Mouse (Mus musculus) kidney, postnatal 10 days (tissue): Measurements from ENCODE around the gene Rhbg.
A peak's percentile ranks its signal among the peaks of the same experiment; 100 is the strongest.

Experiments
- DNase-seq: peaks from one replicate; pipeline ENCODE4 v3.0.0; 2021; ENCODE audit warnings: mixed read lengths

Rhbg gene

GRCm38 (mm10) chr3:88227976-88228375, 26.5 kb downstream of the Rhbg start:
- DNase-seq, result no peak

- no peak for DNase-seq
These were observed 27.2 kb downstream of the Rhbg start for GRCm38 (mm10) chr3:88227260-88227659.

DNA sequence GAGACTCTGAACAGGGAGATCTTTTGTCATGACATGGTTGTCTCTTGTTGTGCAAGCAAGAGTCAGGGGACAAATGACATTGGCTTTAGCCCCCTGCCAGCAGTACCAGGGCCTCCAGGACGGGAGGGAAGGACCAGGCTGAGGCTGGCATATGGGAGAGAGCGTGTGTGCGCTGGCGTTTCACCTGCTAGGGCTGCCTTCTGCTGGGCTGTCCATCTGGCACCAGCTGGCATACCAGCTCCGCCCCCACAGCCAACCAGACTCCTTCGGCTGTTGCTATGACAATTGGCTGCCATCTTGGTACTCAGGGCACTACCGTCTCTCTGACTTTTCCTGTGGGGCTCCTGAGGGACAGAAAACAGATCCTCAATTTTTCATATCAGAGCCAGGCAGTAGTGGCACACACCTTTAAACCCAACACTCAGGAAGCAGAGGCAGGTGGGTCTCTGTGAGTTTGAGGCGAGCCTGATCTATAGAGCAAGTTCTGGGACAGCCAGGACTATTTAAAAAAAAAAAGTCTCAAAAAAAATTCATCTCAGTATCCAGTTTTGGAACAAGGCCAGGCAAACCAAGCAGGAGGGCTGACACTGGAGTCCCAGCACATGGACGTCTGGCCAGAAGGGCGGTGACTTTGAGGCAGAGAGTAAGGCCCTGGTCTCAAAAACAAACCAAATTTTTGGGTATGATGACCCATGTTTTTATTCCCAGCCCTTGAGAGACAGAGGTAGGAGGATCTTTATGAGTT, 28.2 kb downstream of the Rhbg start:
- no peak for DNase-seq

- no peak for DNase-seq
These were observed 29.6 kb downstream of the Rhbg start for GRCm38 (mm10) chr3:88224929-88225328.

DNA sequence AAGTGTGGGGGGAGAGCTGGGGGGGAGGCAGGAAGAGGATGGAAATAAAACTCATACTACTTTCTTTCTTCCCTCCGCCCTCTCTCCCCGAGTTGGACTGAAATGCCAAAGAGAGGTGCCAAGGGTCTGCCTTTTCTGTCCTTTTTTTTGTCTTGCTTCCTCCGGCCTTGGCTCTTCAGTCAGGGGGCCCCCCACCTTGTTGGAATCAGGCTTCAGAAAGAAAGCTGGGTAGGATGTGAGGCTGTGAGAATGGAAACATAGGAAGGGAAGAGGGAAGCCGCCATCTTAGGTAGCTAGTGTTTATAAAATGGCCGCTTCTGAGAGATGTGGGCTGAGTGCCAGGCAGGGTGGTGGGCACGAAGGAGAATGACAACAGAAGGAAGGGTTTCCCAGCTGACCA, 32.1 kb downstream of the Rhbg start:
- DNase-seq, result no peak

DNA sequence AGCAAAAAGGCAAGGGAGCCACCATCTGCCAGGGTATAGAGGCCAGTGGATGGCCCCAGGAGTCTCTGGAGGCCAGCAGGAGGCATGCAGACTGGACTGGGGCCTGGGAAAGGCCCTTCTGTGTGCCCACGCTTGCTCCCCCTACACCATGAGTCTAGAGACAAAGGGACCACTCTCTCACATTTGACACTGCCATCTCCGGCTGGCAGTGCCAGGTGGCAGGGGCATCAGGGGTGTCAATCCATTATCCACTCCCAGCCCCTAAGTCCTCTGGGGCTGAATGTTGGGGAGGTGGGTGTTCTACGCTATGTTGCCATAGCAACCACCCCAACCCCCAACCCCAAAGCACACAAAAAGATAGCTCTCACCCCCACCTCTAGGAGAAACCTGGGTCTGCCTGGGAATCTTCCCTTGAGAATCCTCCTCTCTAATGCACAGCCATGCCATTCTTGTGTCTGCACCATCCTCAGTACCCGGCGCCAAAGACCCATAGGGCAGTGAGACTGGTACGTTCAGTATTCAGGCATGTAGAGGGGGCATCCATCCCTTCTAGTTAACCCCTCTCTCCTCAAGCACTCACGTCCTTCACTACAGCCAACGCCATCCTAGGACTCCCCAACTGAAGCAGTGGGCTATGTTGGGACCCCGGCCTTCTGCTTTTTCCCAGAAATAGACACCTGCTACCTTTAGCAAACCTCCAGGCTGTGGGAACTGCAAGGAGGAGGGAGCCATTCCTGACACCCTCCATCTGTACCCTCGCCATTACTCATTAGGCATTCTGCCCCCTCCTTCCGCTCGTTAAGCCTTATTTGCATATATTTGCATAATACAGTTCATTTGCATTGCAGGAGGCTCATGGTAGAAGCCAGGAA, 32.8 kb downstream of the Rhbg start:
- DNase-seq, result no peak

DNA sequence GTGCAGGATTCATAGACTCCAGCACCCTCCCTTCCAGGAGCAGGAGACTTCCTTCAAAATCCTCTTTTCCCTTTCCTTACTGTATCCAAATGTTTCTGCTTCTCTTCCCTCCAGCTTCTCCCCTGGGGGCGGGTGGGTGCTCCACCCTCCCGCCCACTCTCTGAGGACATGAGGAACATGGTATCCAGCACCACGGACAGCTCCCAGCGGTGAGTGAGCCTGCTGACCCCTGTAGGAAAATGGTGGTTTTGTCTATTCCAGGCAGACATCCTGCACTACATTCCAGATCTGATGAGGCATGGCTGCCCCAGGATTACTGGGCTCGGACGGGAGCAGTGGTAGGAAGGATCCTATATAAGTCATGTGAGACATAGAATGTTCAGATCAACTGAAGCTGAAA, 33.7 kb downstream of the Rhbg start:
- DNase-seq, result peak; percentile 93

DNA sequence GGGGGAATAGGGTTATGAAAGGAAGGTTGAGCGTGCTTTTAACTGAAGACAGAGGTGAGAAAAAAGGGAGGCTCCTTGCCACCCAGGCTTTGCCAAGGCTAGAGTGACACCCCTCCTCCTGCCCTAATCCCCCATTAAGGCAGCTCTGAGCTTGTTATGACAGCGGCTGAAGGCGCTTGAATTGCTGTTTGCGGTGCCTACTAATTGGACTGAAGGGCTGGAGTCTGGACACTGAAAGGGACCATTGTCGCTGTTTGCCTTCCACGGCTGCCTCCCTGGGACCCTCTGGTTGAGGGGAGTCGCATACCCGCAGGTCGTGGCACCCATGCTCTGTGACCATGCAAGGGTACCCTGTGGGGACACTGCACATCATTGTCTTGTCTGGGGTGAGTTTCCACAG, 34.6 kb downstream of the Rhbg start:
- DNase-seq, result no peak

DNA sequence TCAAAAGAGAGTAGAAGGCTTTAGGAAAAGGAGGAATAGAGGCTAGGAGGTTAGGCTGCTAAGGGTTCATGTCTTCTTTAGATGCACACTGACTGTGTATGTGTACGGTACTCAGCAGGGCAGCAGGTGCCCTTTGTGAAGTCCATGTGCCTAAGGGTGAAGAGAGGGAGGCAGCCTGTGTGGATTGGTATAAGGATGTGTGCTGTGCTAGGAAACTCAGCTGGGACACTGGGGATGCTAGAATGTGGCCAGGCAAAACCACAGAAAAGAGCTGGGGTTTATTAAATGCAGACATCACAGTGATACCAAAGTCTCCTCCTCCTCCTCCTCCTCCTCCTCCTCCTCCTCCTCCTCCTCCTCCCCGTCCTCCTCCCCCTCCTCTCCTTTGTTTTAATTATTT, 36.8 kb downstream of the Rhbg start:
- no peak for DNase-seq

- DNase-seq, result peak; percentile 15
These were observed 37.8 kb downstream of the Rhbg start for GRCm38 (mm10) chr3:88216534-88217326.

- no peak for DNase-seq
These were observed 38.4 kb downstream of the Rhbg start for GRCm38 (mm10) chr3:88216116-88216515.

- no peak for DNase-seq
These were observed 38.9 kb downstream of the Rhbg start for GRCm38 (mm10) chr3:88215553-88216004.

- DNase-seq, result no peak
These were observed 39.4 kb downstream of the Rhbg start for GRCm38 (mm10) chr3:88214971-88215552.

- no peak for DNase-seq
These were observed 40.1 kb downstream of the Rhbg start for GRCm38 (mm10) chr3:88214197-88214938.

- DNase-seq, result no peak
These were observed 41.5 kb downstream of the Rhbg start for GRCm38 (mm10) chr3:88213019-88213418.

- no peak for DNase-seq
These were observed 42.2 kb downstream of the Rhbg start for GRCm38 (mm10) chr3:88212356-88212755.

DNA sequence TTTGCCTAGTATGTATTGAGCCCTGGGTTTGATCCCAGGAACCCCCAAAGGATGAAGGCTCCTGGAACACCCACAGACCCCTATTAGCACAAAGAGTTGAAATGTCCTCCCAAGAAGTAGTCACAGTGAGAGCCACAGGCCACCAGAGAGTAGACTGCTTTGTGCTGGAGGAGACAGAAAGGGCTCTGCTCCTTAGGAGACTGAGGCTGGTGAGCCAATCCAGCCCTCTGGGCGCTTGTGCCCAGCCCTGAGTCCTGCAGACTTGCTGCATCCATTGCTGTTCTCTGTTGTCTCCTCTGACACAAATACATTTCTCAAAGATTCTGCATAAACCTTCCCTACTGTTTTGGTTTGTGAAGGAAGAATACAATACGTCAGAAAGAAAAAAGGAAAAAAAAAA, 43.6 kb downstream of the Rhbg start:
- no peak for DNase-seq

DNA sequence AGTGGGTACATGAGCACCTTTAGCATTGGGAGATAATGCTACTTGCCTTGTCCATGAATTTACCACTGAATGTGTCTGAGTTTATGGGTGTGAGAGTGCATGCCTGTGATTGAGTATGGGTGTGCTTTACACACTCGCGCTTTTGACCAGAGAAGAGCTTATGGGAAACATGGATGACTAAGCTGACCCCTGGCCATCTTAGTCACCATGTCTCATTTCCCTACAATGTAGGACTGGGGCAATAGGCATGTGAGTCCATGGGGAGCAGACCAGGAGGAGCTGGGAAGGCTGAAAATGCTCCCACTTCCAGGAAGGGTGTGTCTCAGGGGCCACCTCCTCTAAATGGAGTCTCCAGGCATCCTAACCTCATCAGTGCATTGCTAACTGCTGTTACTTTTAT, 44.4 kb downstream of the Rhbg start:
- no peak for DNase-seq

DNA sequence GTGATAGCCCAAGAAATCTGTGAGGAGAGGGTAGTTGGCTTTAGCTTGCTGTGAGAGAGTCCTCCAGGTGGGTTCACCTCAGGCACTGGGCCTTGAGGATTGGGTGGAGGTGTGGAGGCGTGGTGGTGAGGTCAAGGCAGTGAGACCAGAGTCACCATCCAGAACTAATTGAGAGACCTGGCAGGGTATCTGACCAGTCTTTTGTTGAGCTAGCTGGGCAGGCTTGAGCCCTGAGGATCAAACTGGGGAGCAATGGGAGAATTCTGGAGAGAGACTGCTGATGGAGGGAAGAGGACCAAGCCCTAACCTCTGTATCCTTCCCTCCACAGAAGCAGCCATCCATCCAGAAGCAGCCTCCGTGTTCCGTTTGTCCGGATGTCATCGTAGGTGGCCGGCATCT, 45.2 kb downstream of the Rhbg start:
- DNase-seq, result no peak

GRCm38 (mm10) chr3:88208226-88208720, 46.2 kb downstream of the Rhbg start:
- DNase-seq, result no peak

- DNase-seq, result no peak
These were observed 46.9 kb downstream of the Rhbg start for GRCm38 (mm10) chr3:88207451-88208100.
